Mouse (Mus musculus): ENCODE data around the gene 2010109A12Rik.

- TF ChIP-seq CTCF (IDR thresholded peaks at IDR 0.05; ENCODE audit: low read depth, low read length) = no peak
- no peak for TF ChIP-seq EP300 (IDR thresholded peaks at IDR 0.05; ENCODE audit: insufficient read depth, low read depth, low read length)
- TF ChIP-seq POLR2A (IDR thresholded peaks at IDR 0.05; ENCODE audit: insufficient read depth, low read length) = no peak
Observed at GRCm38 (mm10) chr5:93168654-93169053, 37.7 kb upstream of the 2010109A12Rik start.
